Mouse (Mus musculus): Measurements from ENCODE around the gene Skor1. TPM values are rescaled to one million over a fixed set of nuclear protein-coding genes. Genes with fewer than 3 reads are reported as not detected.

Skor1 gene
- polyA plus RNA-seq, 1 experiment from 2014 or later, result not detected

- no peak overlapping the region for H3K27ac ChIP-seq (ENCODE audit: low read depth, low read length)
- ATAC-seq (replicated peaks; ENCODE audit: insufficient number of reproducible peaks, low FRiP score, low TSS enrichment), result no peak
Measured at GRCm38 (mm10) chr9:63146126-63146855, 2.5 kb downstream of the Skor1 start.

GRCm38 (mm10) chr9:63145249-63146125 is 3.3 kb downstream of the Skor1 start:
- Histone ChIP-seq H3K4me2 (peak overlapping the region; percentile 57), H3K27ac (ENCODE audit: low read depth, low read length) (no peak overlapping the region), H3K9ac (ENCODE audit: low read depth, low read length) (no peak overlapping the region), H3K9me3 (replicated peaks; ENCODE audit: control insufficient read depth, low read length) (no peaks in the 10 kb centered on the region), H3K4me1 (ENCODE audit: control insufficient read depth, insufficient read depth, low read length) (peaks cover 25% of the 10 kb centered on the region), H3K36me3 (ENCODE audit: control insufficient read depth, insufficient read depth, low read length) (no peaks in the 10 kb centered on the region), H3K27me3 (ENCODE audit: control insufficient read depth, insufficient read depth, low read length) (peaks cover 100% of the 10 kb centered on the region), H3K4me3 (ENCODE audit: low read depth, low read length) (peak overlapping the region; percentile 32)
- ATAC-seq (replicated peaks; ENCODE audit: insufficient number of reproducible peaks, low FRiP score, low TSS enrichment), result no peak
- 3% methylated on average over 73 of the region's 73 CpGs for WGBS (ENCODE audit: insufficient replicate concordance)

More at GRCm38 (mm10) chr9:63146126-63146855, 2.5 kb downstream of the Skor1 start:
- Histone ChIP-seq H3K4me2 (peak overlapping the region; percentile 57), H3K4me3 (ENCODE audit: low read depth, low read length) (peak overlapping the region; percentile 32), H3K9me3 (replicated peaks; ENCODE audit: control insufficient read depth, low read length) (no peaks in the 10 kb centered on the region), H3K27me3 (ENCODE audit: control insufficient read depth, insufficient read depth, low read length) (peaks cover 100% of the 10 kb centered on the region), H3K36me3 (ENCODE audit: control insufficient read depth, insufficient read depth, low read length) (no peaks in the 10 kb centered on the region), H3K4me1 (ENCODE audit: control insufficient read depth, insufficient read depth, low read length) (peaks cover 25% of the 10 kb centered on the region), H3K9ac (ENCODE audit: low read depth, low read length) (no peak overlapping the region)
- under 1% methylated on average over 46 of the region's 46 CpGs for WGBS (ENCODE audit: insufficient replicate concordance)

GRCm38 (mm10) chr9:63144502-63145248 is 4.1 kb downstream of the Skor1 start:
- Histone ChIP-seq H3K36me3 (ENCODE audit: control insufficient read depth, insufficient read depth, low read length) (no peaks in the 10 kb centered on the region), H3K4me2 (peak overlapping the region; percentile 57), H3K4me3 (ENCODE audit: low read depth, low read length) (peak overlapping the region; percentile 32), H3K9ac (ENCODE audit: low read depth, low read length) (no peak overlapping the region), H3K4me1 (ENCODE audit: control insufficient read depth, insufficient read depth, low read length) (peaks cover 25% of the 10 kb centered on the region), H3K9me3 (replicated peaks; ENCODE audit: control insufficient read depth, low read length) (no peaks in the 10 kb centered on the region), H3K27me3 (ENCODE audit: control insufficient read depth, insufficient read depth, low read length) (peaks cover 100% of the 10 kb centered on the region), H3K27ac (ENCODE audit: low read depth, low read length) (no peak overlapping the region)
- WGBS (ENCODE audit: insufficient replicate concordance), result 1% methylated on average over 78 of the region's 80 CpGs
- ATAC-seq (replicated peaks; ENCODE audit: insufficient number of reproducible peaks, low FRiP score, low TSS enrichment), result no peak

- Histone ChIP-seq H3K36me3 (ENCODE audit: control insufficient read depth, insufficient read depth, low read length) (no peaks in the 10 kb centered on the region), H3K9me3 (replicated peaks; ENCODE audit: control insufficient read depth, low read length) (no peaks in the 10 kb centered on the region), H3K27ac (ENCODE audit: low read depth, low read length) (no peak overlapping the region), H3K9ac (ENCODE audit: low read depth, low read length) (no peak overlapping the region), H3K27me3 (ENCODE audit: control insufficient read depth, insufficient read depth, low read length) (peaks cover 100% of the 10 kb centered on the region), H3K4me3 (ENCODE audit: low read depth, low read length) (peak overlapping the region; percentile 28; the same call in 1 of the 2 replicates), H3K4me1 (ENCODE audit: control insufficient read depth, insufficient read depth, low read length) (peaks cover 21% of the 10 kb centered on the region), H3K4me2 (peak overlapping the region; percentile 29)
- no peak for ATAC-seq (replicated peaks; ENCODE audit: insufficient number of reproducible peaks, low FRiP score, low TSS enrichment)
- WGBS (ENCODE audit: insufficient replicate concordance), result 1% methylated on average over 47 of the region's 47 CpGs
Measured at GRCm38 (mm10) chr9:63143641-63144501, 4.9 kb downstream of the Skor1 start.

GRCm38 (mm10) chr9:63143227-63143626 is 5.5 kb downstream of the Skor1 start:
- Histone ChIP-seq H3K9ac (ENCODE audit: low read depth, low read length) (no peak overlapping the region), H3K4me2 (peak overlapping the region; percentile 29), H3K36me3 (ENCODE audit: control insufficient read depth, insufficient read depth, low read length) (no peaks in the 10 kb centered on the region), H3K27ac (ENCODE audit: low read depth, low read length) (no peak overlapping the region), H3K9me3 (replicated peaks; ENCODE audit: control insufficient read depth, low read length) (no peaks in the 10 kb centered on the region), H3K4me3 (ENCODE audit: low read depth, low read length) (peak overlapping the region; percentile 0; the same call in 1 of the 2 replicates), H3K4me1 (ENCODE audit: control insufficient read depth, insufficient read depth, low read length) (peaks cover 20% of the 10 kb centered on the region), H3K27me3 (ENCODE audit: control insufficient read depth, insufficient read depth, low read length) (peaks cover 100% of the 10 kb centered on the region)
- WGBS (ENCODE audit: insufficient replicate concordance), result 2% methylated on average over 25 of the region's 25 CpGs
- ATAC-seq (replicated peaks; ENCODE audit: insufficient number of reproducible peaks, low FRiP score, low TSS enrichment), result no peak

- Histone ChIP-seq H3K36me3 (ENCODE audit: control insufficient read depth, insufficient read depth, low read length) (no peaks in the 10 kb centered on the region), H3K4me3 (ENCODE audit: low read depth, low read length) (peak overlapping the region; percentile 22), H3K9ac (ENCODE audit: low read depth, low read length) (no peak overlapping the region), H3K27me3 (ENCODE audit: control insufficient read depth, insufficient read depth, low read length) (peaks cover 100% of the 10 kb centered on the region), H3K9me3 (replicated peaks; ENCODE audit: control insufficient read depth, low read length) (no peaks in the 10 kb centered on the region), H3K4me1 (ENCODE audit: control insufficient read depth, insufficient read depth, low read length) (peaks cover 20% of the 10 kb centered on the region), H3K27ac (ENCODE audit: low read depth, low read length) (no peak overlapping the region), H3K4me2 (peak overlapping the region; percentile 44)
- under 1% methylated on average over 42 of the region's 42 CpGs for WGBS (ENCODE audit: insufficient replicate concordance)
- ATAC-seq (replicated peaks; ENCODE audit: insufficient number of reproducible peaks, low FRiP score, low TSS enrichment), result no peak
Measured at GRCm38 (mm10) chr9:63142335-63143036, 6.3 kb downstream of the Skor1 start.

GRCm38 (mm10) chr9:63141641-63142334 is 7.0 kb downstream of the Skor1 start:
- Histone ChIP-seq H3K9me3 (replicated peaks; ENCODE audit: control insufficient read depth, low read length) (no peaks in the 10 kb centered on the region), H3K4me3 (ENCODE audit: low read depth, low read length) (peak overlapping the region; percentile 22; the same call in 1 of the 2 replicates), H3K27ac (ENCODE audit: low read depth, low read length) (no peak overlapping the region), H3K9ac (ENCODE audit: low read depth, low read length) (no peak overlapping the region), H3K36me3 (ENCODE audit: control insufficient read depth, insufficient read depth, low read length) (no peaks in the 10 kb centered on the region), H3K4me1 (ENCODE audit: control insufficient read depth, insufficient read depth, low read length) (peaks cover 20% of the 10 kb centered on the region), H3K27me3 (ENCODE audit: control insufficient read depth, insufficient read depth, low read length) (peaks cover 100% of the 10 kb centered on the region), H3K4me2 (0 out of 2 replicates have a peak overlapping the region, but pooled peaks have one; percentile 0)
- no peak for ATAC-seq (replicated peaks; ENCODE audit: insufficient number of reproducible peaks, low FRiP score, low TSS enrichment)
- 2% methylated on average over 24 of the region's 24 CpGs for WGBS (ENCODE audit: insufficient replicate concordance)
